Mouse (Mus musculus) myocyte (in vitro differentiated cells): Measurements from ENCODE around the gene Tmem156. TPM values are rescaled to one million over a fixed set of nuclear protein-coding genes. Genes with fewer than 3 reads are reported as not detected.

Experiments used
- H3K27me3 ChIP-seq: one replicate; pipeline ENCODE4 v1.6.1; 2011; ENCODE audit not compliant: control insufficient read depth, insufficient read depth, insufficient read length
- H3K36me3 ChIP-seq: one replicate; pipeline ENCODE4 v1.6.1; 2011; ENCODE audit not compliant: control insufficient read depth, insufficient read depth
- H3K4me2 ChIP-seq: one replicate; pipeline ENCODE4 v1.6.1; 2011; ENCODE audit warnings: low read depth, control low read depth
- H3K4me3 ChIP-seq: one replicate; pipeline ENCODE4 v1.5.1; 2011; ENCODE audit warnings: mild to moderate bottlenecking, control low read depth, moderate library complexity
- H3K79me2 ChIP-seq: one replicate; pipeline ENCODE4 v1.6.1; 2011; ENCODE audit not compliant: control insufficient read depth, insufficient read depth
- H3ac ChIP-seq: one replicate; pipeline ENCODE4 v1.6.1; 2011; ENCODE audit not compliant: control insufficient read depth, insufficient read length
- CEBPB ChIP-seq: IDR thresholded peaks from 2 replicates; pipeline ENCODE4 v1.6.1; 2011; ENCODE audit warnings: mild to moderate bottlenecking, moderate library complexity; ENCODE audit not compliant: poor library complexity, insufficient read depth, severe bottlenecking
- E2F4 ChIP-seq: IDR thresholded peaks from one replicate; pipeline ENCODE4 v1.6.1; 2011; ENCODE audit warnings: mild to moderate bottlenecking, control low read depth, moderate library complexity; ENCODE audit not compliant: insufficient read depth
- MAX ChIP-seq: IDR thresholded peaks from one replicate; pipeline ENCODE4 v1.6.1; 2011; ENCODE audit warnings: low read depth, mild to moderate bottlenecking, control low read depth
- MYOD1 ChIP-seq, 3 experiments: IDR thresholded peaks; one replicate each; pipeline ENCODE4 v1.6.1; 2011; ENCODE audit warnings: control low read depth in 2 of 3, low read depth in 2 of 3, mild to moderate bottlenecking in 2 of 3, moderate library complexity in 1 of 3; ENCODE audit not compliant: insufficient read length in 2 of 3, control insufficient read depth in 1 of 3
- MYOG ChIP-seq, 3 experiments: IDR thresholded peaks; one replicate each; pipeline ENCODE4 v1.6.1; 2011; ENCODE audit warnings: control low read depth in 2 of 3, low read depth in 2 of 3, mild to moderate bottlenecking in 2 of 3; ENCODE audit not compliant: insufficient read length in 2 of 3, control insufficient read depth in 1 of 3, insufficient read depth in 1 of 3
- POLR2A ChIP-seq: IDR thresholded peaks from one replicate; pipeline ENCODE4 v1.6.1; 2011; ENCODE audit warnings: low read depth, mild to moderate bottlenecking, control low read depth, moderate library complexity; ENCODE audit not compliant: insufficient read length
- POLR2AphosphoS2 ChIP-seq: IDR thresholded peaks from one replicate; pipeline ENCODE4 v1.6.1; 2011; ENCODE audit warnings: low read depth, control low read depth; ENCODE audit not compliant: insufficient read length
- REST ChIP-seq: IDR thresholded peaks from one replicate; pipeline ENCODE4 v1.6.1; 2011; ENCODE audit warnings: mild to moderate bottlenecking, control low read depth, moderate library complexity; ENCODE audit not compliant: insufficient read depth, insufficient read length
- SRF ChIP-seq: IDR thresholded peaks from one replicate; pipeline ENCODE4 v1.6.1; 2011; ENCODE audit warnings: low read depth; ENCODE audit not compliant: control insufficient read depth, insufficient read length
- TCF12 ChIP-seq: IDR thresholded peaks from one replicate; pipeline ENCODE4 v1.6.1; 2011; ENCODE audit warnings: mild to moderate bottlenecking, control low read depth; ENCODE audit not compliant: poor library complexity, insufficient read depth, severe bottlenecking
- TCF3 ChIP-seq: IDR thresholded peaks from one replicate; pipeline ENCODE4 v1.6.1; 2011; ENCODE audit warnings: low read depth, control low read depth; ENCODE audit not compliant: insufficient read length
- USF1 ChIP-seq: IDR thresholded peaks from one replicate; pipeline ENCODE4 v1.6.1; 2011; ENCODE audit warnings: low read depth, mild to moderate bottlenecking, control low read depth, moderate library complexity
- polyA plus RNA-seq: library from polyadenylated mRNA; unstranded; fragments of >200 nt; fragmentation: generic; extraction: Trizol; gene quantifications from one replicate; pipeline ENCODE4 v1.2.1, GENCODE M21; 2012; ENCODE audit warnings: missing spikeins

Tmem156 gene
- 0.61 TPM for polyA plus RNA-seq

DNA sequence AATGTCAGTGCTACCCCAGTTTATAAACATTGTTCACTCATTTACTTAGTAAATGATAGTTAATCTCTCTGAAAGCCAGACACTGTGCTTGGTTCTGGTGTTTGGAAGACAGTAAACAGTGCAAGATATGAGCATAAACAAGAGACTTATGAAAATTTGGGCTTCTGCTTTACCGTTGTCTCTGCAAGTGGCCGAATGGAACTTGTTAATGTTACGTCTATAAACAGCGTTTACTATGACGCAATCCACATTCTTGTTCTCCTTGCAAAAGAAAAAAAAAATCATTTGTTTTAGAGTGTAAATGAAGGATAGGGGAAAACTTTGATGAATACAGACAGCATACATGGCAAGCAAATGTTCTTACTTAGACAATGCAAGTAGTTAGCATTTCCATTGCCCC is at the start of gene Tmem156:
Gene Tmem156 (minus strand): TSS at position 212 of the 400 bp plus-strand sequence.
- Histone ChIP-seq H3K36me3 (no peaks in the 10 kb centered on the region), H3K4me3 (no peak within 1 kb of the TSS), H3ac (no peak within 1 kb of the TSS), H3K79me2 (no peaks in the 10 kb centered on the region), H3K4me2 (peak within 1 kb of the TSS; percentile 13), H3K27me3 (no peaks in the 10 kb centered on the region)
- no peak for TF ChIP-seq REST
- TF ChIP-seq CEBPB = peak; percentile 64; the same call in 1 of the 2 replicates

DNA sequence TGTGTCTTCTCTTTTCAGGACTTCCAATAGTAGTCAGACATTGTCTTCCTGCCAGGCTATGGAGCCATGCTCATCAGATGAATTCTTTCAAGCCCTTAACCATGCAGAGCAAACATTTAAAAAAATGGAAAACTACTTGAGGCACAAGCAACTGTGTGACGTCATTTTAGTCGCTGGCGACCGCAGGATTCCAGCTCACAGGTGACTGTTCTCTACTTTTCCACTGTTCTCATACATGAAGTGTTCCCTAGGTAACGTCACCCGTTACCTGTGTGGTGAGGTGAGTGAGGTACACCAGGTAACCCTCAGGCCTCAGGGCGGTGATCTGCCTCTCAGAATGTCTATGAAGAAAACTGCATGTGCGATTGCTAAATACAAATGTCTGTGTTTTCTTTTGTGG is 49.3 kb upstream of the Tmem156 start:
- Histone ChIP-seq H3K27me3 (no peaks in the 10 kb centered on the region), H3K79me2 (no peaks in the 10 kb centered on the region), H3K36me3 (peaks cover 1% of the 10 kb centered on the region), H3K4me3 (no peak overlapping the region), H3K4me2 (no peak overlapping the region), H3ac (no peak overlapping the region)
- TF ChIP-seq MYOD1 (IDR thresholded peaks at IDR 0.05; ENCODE audit: control insufficient read depth in 1 of 3, insufficient read length in 2 of 3, low read depth in 2 of 3) (no peak), USF1 (no peak), POLR2A (no peak), MAX (no peak), REST (no peak)

DNA sequence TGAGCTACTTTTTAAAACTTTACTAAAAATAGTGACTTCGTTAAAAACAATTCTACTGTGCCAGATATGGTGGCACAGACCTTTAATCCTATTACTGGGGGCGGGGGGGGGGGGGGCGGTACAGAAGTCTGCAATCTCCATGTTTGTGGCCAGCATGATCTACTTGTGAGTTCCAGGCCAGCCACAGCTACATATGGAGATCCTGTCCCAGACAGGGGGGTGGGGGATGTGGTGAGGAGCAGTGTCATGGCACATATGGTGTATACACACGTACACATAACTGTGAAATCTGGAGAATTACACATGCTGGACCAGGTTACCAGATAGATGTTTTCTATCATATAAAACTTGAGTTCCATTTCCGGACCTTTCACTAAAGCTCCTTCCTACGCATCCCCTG is 45.1 kb upstream of the Tmem156 start:
- TF ChIP-seq MYOD1 (IDR thresholded peaks at IDR 0.05; ENCODE audit: control insufficient read depth in 1 of 3, insufficient read length in 2 of 3, low read depth in 2 of 3) (no peak), SRF (no peak), TCF12 (no peak), POLR2AphosphoS2 (no peak), USF1 (no peak), REST (no peak), E2F4 (no peak), POLR2A (no peak), CEBPB (no peak), MAX (no peak), MYOG (IDR thresholded peaks at IDR 0.05; ENCODE audit: control insufficient read depth in 1 of 3, insufficient read depth in 1 of 3, insufficient read length in 2 of 3, low read depth in 2 of 3) (no peak), TCF3 (no peak)
- Histone ChIP-seq H3K4me3 (no peak overlapping the region), H3K4me2 (no peak overlapping the region), H3K79me2 (peaks cover 5% of the 10 kb centered on the region), H3ac (no peak overlapping the region), H3K27me3 (no peaks in the 10 kb centered on the region), H3K36me3 (no peaks in the 10 kb centered on the region)

DNA sequence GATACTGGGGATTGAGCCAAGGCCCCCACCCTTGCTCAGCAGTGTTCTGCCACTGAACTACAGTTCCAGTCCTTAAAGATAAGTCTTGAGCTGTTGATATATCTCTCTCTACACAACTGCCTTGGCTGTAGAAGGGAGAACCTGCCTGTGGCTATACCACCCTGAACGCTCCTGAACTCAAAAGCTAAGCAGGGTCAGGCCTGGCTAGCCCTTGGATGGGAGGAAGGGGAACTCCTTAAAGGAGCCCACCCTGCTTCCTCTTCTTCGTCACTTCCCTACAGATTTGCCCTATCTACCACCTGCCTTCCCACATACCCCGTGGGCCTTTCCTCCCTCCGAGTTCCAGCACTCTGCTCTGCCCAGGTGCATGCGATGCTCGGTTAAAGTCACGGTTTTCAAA is 44.2 kb upstream of the Tmem156 start:
- no peaks in the 10 kb centered on the region for H3K27me3 ChIP-seq
- H3K4me3 ChIP-seq = no peak overlapping the region
- H3ac ChIP-seq = no peak overlapping the region
- H3K79me2 ChIP-seq = peaks cover 5% of the 10 kb centered on the region
- TF ChIP-seq TCF12 (no peak), REST (no peak), POLR2AphosphoS2 (no peak), CEBPB (no peak), E2F4 (no peak), MYOD1 (IDR thresholded peaks at IDR 0.05; ENCODE audit: control insufficient read depth in 1 of 3, insufficient read length in 2 of 3, low read depth in 2 of 3) (no peak), MAX (no peak), USF1 (no peak), POLR2A (no peak), SRF (no peak), TCF3 (no peak), MYOG (IDR thresholded peaks at IDR 0.05; ENCODE audit: control insufficient read depth in 1 of 3, insufficient read depth in 1 of 3, insufficient read length in 2 of 3, low read depth in 2 of 3) (no peak)
- H3K36me3 ChIP-seq = no peaks in the 10 kb centered on the region
- H3K4me2 ChIP-seq = no peak overlapping the region

DNA sequence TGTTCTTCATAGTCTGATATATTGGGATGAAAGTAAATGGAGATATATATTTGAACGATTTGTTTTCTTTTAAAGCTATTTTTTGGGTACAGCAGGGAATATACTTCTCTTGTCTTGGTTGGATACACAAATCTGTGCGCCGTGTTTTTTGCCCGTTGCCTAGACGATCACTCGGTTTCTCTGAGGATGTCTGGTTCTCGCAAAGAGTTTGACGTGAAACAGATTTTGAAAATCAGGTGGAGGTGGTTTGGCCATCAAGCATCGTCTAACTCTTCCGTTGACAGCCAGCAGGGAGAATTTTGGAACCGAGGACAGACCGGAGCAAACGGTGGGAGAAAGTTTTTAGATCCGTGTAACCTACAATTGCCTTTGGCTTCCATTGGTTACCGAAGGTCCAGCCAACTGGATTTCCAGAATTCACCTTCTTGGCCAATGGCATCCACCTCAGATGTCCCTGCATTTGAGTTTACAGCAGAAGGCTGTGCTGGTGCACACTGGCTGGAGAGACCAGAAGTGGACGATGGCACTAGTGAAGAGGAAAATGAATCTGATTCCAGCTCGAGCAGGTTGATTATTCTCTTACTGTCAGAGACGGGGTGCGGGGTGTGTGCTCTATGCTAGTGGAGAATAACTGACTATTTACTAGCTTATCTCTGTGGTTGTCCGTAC is 39.4 kb upstream of the Tmem156 start:
- no peak overlapping the region for H3K4me2 ChIP-seq
- no peak overlapping the region for H3K4me3 ChIP-seq
- no peaks in the 10 kb centered on the region for H3K27me3 ChIP-seq
- peaks cover 8% of the 10 kb centered on the region for H3K79me2 ChIP-seq
- TF ChIP-seq POLR2A = no peak
- TF ChIP-seq REST = no peak
- no peak for TF ChIP-seq MYOG (IDR thresholded peaks at IDR 0.05; ENCODE audit: control insufficient read depth in 1 of 3, insufficient read depth in 1 of 3, insufficient read length in 2 of 3, low read depth in 2 of 3)
- no peak for TF ChIP-seq USF1
- no peak for TF ChIP-seq MAX
- no peak for TF ChIP-seq SRF
- TF ChIP-seq TCF12 = no peak
- no peak for TF ChIP-seq E2F4
- TF ChIP-seq POLR2AphosphoS2 = no peak
- no peak for TF ChIP-seq CEBPB
- no peak for TF ChIP-seq MYOD1 (IDR thresholded peaks at IDR 0.05; ENCODE audit: control insufficient read depth in 1 of 3, insufficient read length in 2 of 3, low read depth in 2 of 3)
- TF ChIP-seq TCF3 = no peak
- no peak overlapping the region for H3ac ChIP-seq
- no peaks in the 10 kb centered on the region for H3K36me3 ChIP-seq
